Mouse (Mus musculus): ENCODE measurements at regions not wholly inside any gene's neighbourhood (a gene's known extent, or its start where the extent isn't known, plus 50 kb on each side); places are given as distances from the start of the nearest gene placed in this dataset.

DNA sequence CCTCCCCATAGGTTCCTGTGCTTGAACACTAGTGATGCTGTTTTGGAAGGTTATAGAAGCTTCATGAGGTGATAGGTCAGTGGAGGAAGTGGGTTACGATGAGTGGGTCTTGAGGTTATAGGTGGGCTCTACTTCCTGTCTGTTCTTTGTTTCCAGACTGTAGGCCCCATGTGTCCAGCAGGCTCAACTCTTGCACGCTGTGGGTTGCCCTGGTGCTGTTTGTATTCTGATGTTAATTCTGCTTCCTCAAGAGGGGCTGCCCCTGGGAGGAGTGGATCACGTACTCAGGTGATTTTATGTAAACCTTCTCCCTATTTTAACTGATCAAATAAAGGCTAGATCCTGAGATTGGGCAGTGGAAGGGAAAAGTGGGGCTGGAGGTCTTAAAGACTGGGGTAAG, 60.4 kb upstream of the Rap1gds1 start:
- no peak for DNase-seq (ENCODE audit: extremely low spot score in 1 of 2, low spot score in 1 of 2)

DNA sequence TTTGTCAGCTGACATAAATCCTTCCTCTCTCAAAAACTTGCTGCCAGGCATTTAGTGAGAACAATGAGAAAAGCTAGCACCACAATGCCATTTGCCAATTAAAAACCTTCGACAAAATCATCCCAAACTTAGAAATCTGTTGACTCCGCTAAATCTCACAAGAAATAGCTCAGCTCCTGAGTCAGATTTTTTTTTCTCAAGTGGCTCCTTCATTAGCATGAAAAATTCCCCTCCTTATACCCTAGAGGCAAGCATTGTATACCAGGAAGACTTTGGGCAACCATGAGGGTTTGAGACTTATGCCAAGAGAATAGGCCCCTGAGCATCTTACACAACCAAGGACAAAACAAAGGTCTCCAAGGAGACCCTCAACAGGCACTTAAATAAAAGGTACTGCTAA, 61.0 kb upstream of the Rap1gds1 start:
- no peak for DNase-seq (ENCODE audit: extremely low spot score in 1 of 2, low spot score in 1 of 2)

DNA sequence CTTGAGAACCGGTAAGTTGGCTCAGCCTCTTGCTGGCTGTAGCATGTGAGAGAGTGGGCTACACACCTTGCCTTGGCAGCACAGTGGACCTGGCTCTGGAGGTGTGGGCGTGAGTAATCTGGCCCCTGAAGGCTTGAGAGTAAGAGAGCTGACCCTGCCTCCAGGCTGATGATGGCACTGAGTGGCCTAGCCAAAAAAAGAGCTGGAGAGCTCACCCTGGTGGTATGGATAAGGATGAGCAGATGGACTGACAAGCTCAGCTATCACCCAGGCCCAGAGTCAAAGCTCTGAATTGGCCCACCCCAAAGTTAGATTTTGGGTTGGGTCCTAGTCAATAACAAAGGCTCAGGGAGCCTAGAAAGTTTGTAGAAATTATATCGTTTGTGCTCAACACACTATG, 52.8 kb upstream of the Stpg2 start:
- DNase-seq (ENCODE audit: extremely low spot score in 1 of 2, low spot score in 1 of 2) = peak in 1 of 2 experiments; percentile 22

- no peak for DNase-seq (ENCODE audit: extremely low spot score in 1 of 2, low spot score in 1 of 2)
These were observed 51.2 kb upstream of the Stpg2 start for GRCm38 (mm10) chr3:139154294-139154693.

Data from frontal cortex, adult 2 months (tissue).